In the genomic region with DNA sequence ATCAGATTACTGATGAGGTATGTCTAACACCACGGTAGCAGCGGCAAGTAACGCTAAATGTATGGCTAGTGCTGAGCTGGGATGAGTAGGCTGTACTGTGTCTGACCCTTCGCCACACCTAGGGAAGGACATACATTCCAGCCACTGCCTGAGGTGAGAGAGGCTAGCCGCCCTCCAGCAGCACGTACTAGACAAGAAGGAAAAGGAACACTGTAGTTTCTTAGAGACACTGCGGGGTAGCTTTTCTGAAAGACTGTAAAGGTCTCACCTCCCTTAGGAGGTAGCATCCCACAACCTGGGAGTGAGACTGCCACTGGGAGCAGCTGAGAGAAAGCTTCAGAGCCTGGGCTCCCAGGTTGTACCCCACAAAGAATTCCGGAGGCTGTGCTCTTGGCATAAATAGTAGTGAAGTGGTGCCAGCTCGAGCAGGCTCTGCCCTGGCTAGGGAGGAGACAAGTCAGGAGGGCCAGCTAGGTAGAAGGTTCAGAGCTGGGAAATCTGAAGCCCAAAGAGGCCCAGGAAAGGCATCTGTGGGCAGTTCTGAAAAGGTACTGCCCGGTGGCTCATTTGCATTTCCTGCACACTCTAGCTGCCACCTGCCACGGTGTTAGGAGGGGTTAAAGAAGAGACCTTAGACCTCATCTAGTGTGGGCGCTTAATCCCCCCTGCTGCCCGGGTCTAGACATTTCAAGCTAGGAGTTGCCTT, we compare ENCODE assay signal across 7 mouse cellular contexts. TPM values are rescaled to one million over a fixed set of nuclear protein-coding genes. Genes with fewer than 3 reads are reported as not detected.
A peak's percentile ranks its signal among the peaks of the same experiment; 100 is the strongest.
DNase-seq lines count a peak whose midpoint lies in the region; ATAC-seq and TF ChIP-seq lines count a peak whose summit lies in the region.

No protein-coding gene starts in this region.

- 57% methylated on average over 13 of the region's 13 CpGs for WGBS in forebrain, embryonic 10.5 days
- 28% methylated on average over 13 of the region's 13 CpGs for WGBS in liver, embryonic 14.5 days (ENCODE audit: insufficient replicate concordance)
- 49% methylated on average over 13 of the region's 13 CpGs for WGBS in olfactory bulb, adult 2 months

- peak overlapping the region; percentile 62 for H3K4me3 ChIP-seq in forebrain, embryonic 10.5 days
- H3K4me3 ChIP-seq in liver, embryonic 14.5 days (ENCODE audit: insufficient read depth in 1 of 2, low read depth in 2 of 2, low read length in 2 of 2) = peak overlapping the region; percentile 92 to 98
- peak overlapping the region; percentile 8; the same call in 1 of the 2 replicates for H3K4me3 ChIP-seq in olfactory bulb, adult 2 months (ENCODE audit: insufficient read depth, low read depth, low read length)

- H3K27me3 ChIP-seq in forebrain, embryonic 10.5 days (ENCODE audit: poor library complexity, severe bottlenecking) = no peaks in the 10 kb centered on the region
- no peaks in the 10 kb centered on the region for H3K27me3 ChIP-seq in liver, embryonic 14.5 days (ENCODE audit: control insufficient read depth, insufficient read depth, low read length)

- peak; percentile 54 for DNase-seq in NIH3T3 (ENCODE audit: low read depth)
- DNase-seq in forebrain, embryonic 10.5 days (ENCODE audit: extremely low spot score, low spot score) = no peak
- DNase-seq in liver, embryonic 14.5 days (ENCODE audit: low read depth in 3 of 3, low spot score in 3 of 3) = no peak
- no peak for DNase-seq in layer of hippocampus, adult 18-20 months (ENCODE audit: low spot score in 2 of 2)

- H3K4me1 ChIP-seq in forebrain, embryonic 10.5 days = peaks cover 59% of the 10 kb centered on the region
- peaks cover 17 to 37% of the 10 kb centered on the region in 2 experiments for H3K4me1 ChIP-seq in liver, embryonic 14.5 days (replicated peaks; ENCODE audit: control insufficient read depth in 2 of 2, insufficient read depth in 2 of 2, low read length in 1 of 2)
- peaks cover 20% of the 10 kb centered on the region for H3K4me1 ChIP-seq in olfactory bulb, adult 2 months (ENCODE audit: control insufficient read depth, insufficient read depth, low read length)

- no peak for TF ChIP-seq EP300 in liver, embryonic 14.5 days (IDR thresholded peaks at IDR 0.05; ENCODE audit: low read depth)

- peak overlapping the region; percentile 87 for H3K4me2 ChIP-seq in liver, embryonic 14.5 days (ENCODE audit: low read depth)

- TF ChIP-seq CTCF in liver, embryonic 14.5 days (IDR thresholded peaks at IDR 0.05; ENCODE audit: low read depth) = peak; percentile 15; the same call in 1 of the 2 replicates
- TF ChIP-seq CTCF in olfactory bulb, adult 2 months (IDR thresholded peaks at IDR 0.05; ENCODE audit: insufficient read depth, low read depth, low read length) = peak; percentile 22; the same call in 1 of the 2 replicates

- peak overlapping the region; percentile 90 for H3K27ac ChIP-seq in forebrain, embryonic 10.5 days
- H3K27ac ChIP-seq in liver, embryonic 14.5 days = peak overlapping the region; percentile 98
- no peak overlapping the region for H3K27ac ChIP-seq in olfactory bulb, adult 2 months (ENCODE audit: insufficient read depth, low read depth, low read length)

- peak; percentile 30 for ATAC-seq in CD4-positive, CD25-positive, alpha-beta regulatory T cell, adult 4 months
- peak; percentile 30 for ATAC-seq in inflammation-experienced regulatory T-cells, adult 6 months
- ATAC-seq in liver, embryonic 14.5 days (ENCODE audit: insufficient read depth) = no peak

- peak overlapping the region; percentile 100 for H3K9ac ChIP-seq in liver, embryonic 14.5 days (replicated peaks)

- H3K9me3 ChIP-seq in forebrain, embryonic 10.5 days = no peaks in the 10 kb centered on the region
- H3K9me3 ChIP-seq in liver, embryonic 14.5 days (ENCODE audit: control insufficient read depth, low read length) = no peaks in the 10 kb centered on the region

- peaks cover 27% of the 10 kb centered on the region for H3K36me3 ChIP-seq in forebrain, embryonic 10.5 days (replicated peaks)
- H3K36me3 ChIP-seq in liver, embryonic 14.5 days (replicated peaks; ENCODE audit: control insufficient read depth, insufficient read depth, low read depth) = peaks cover 30% of the 10 kb centered on the region

- TF ChIP-seq POLR2A in olfactory bulb, adult 2 months (IDR thresholded peaks at IDR 0.05; ENCODE audit: insufficient read depth, low read depth, low read length) = no peak

RNA-seq across cellular contexts. Expression of a gene that starts 1.1 kb away (rescaled TPM):
- 10 to 100 TPM; 57.8 to 78.7 TPM for polyA plus RNA-seq in CD4-positive, CD25-positive, alpha-beta regulatory T cell, adult 4 months (2017; shearing (Covaris generic))
- 125 and 127 TPM in 2 replicates for polyA plus RNA-seq in forebrain, embryonic 10.5 days (2016; fragmentation: Nextera tagmentation; extraction: Ambion mirVana)
- polyA plus RNA-seq in inflammation-experienced regulatory T-cells, adult 6 months (2017; shearing (Covaris generic)) = 10 to 100 TPM; 75.5 to 92.5 (median 76.8) TPM
- 296 and 338 TPM in 2 replicates for polyA plus RNA-seq in liver, embryonic 14.5 days (2012; rRNA removed)
- polyA plus RNA-seq in liver, embryonic 14.5 days (2014; fragmentation: Nextera tagmentation; extraction: Ambion mirVana) = 629 and 675 TPM in 2 replicates
- polyA plus RNA-seq in olfactory bulb, adult 2 months (2012; ENCODE audit: insufficient read depth, insufficient read length, low replicate concordance, missing spikeins) = not detected in 2 replicates
- 10 to 100 TPM; 31.5 to 33.7 TPM for total RNA-seq in layer of hippocampus, adult 18-20 months (2021)

RNA-seq across cellular contexts. Expression of a gene that starts 6.3 kb away (rescaled TPM):
- 10 to 100 TPM; 27.5 to 27.7 TPM for polyA plus RNA-seq in CD4-positive, CD25-positive, alpha-beta regulatory T cell, adult 4 months (2017; shearing (Covaris generic))
- polyA plus RNA-seq in forebrain, embryonic 10.5 days (2016; fragmentation: Nextera tagmentation; extraction: Ambion mirVana) = 145 and 147 TPM in 2 replicates
- 10 to 100 TPM; 28.8 to 36.2 (median 36.2) TPM for polyA plus RNA-seq in inflammation-experienced regulatory T-cells, adult 6 months (2017; shearing (Covaris generic))
- 24.3 and 37.4 TPM in 2 replicates for polyA plus RNA-seq in liver, embryonic 14.5 days (2012; rRNA removed)
- 54.7 and 59.8 TPM in 2 replicates for polyA plus RNA-seq in liver, embryonic 14.5 days (2014; fragmentation: Nextera tagmentation; extraction: Ambion mirVana)
- polyA plus RNA-seq in olfactory bulb, adult 2 months (2012; ENCODE audit: insufficient read depth, insufficient read length, low replicate concordance, missing spikeins) = not detected in 2 replicates
- total RNA-seq in layer of hippocampus, adult 18-20 months (2021) = 10 to 100 TPM; 26.4 to 26.9 TPM

RNA-seq across cellular contexts. Expression of a gene that starts 6.6 kb away (rescaled TPM):
- not detected for polyA plus RNA-seq in CD4-positive, CD25-positive, alpha-beta regulatory T cell, adult 4 months (2017; shearing (Covaris generic))
- polyA plus RNA-seq in forebrain, embryonic 10.5 days (2016; fragmentation: Nextera tagmentation; extraction: Ambion mirVana) = 1.3 and 1.5 TPM in 2 replicates
- polyA plus RNA-seq in inflammation-experienced regulatory T-cells, adult 6 months (2017; shearing (Covaris generic)) = under 1 TPM in 2 of 3 experiments, not detected in 1; 0.40 to 0.44 TPM
- polyA plus RNA-seq in liver, embryonic 14.5 days (2012; rRNA removed) = 0.10 and 0.12 TPM in 2 replicates
- 0.08 and 0.20 TPM in 2 replicates for polyA plus RNA-seq in liver, embryonic 14.5 days (2014; fragmentation: Nextera tagmentation; extraction: Ambion mirVana)
- polyA plus RNA-seq in olfactory bulb, adult 2 months (2012; ENCODE audit: insufficient read depth, insufficient read length, low replicate concordance, missing spikeins) = not detected in 2 replicates
- total RNA-seq in layer of hippocampus, adult 18-20 months (2021) = under 1 TPM; 0.52 to 0.53 TPM

RNA-seq across cellular contexts. Expression of a gene that starts 15.3 kb away (rescaled TPM):
- 1 to 10 TPM in 1 of 2 experiments, under 1 TPM in 1; 0.81 to 1.3 TPM for polyA plus RNA-seq in CD4-positive, CD25-positive, alpha-beta regulatory T cell, adult 4 months (2017; shearing (Covaris generic))
- polyA plus RNA-seq in forebrain, embryonic 10.5 days (2016; fragmentation: Nextera tagmentation; extraction: Ambion mirVana) = 10.3 and 11.2 TPM in 2 replicates
- polyA plus RNA-seq in inflammation-experienced regulatory T-cells, adult 6 months (2017; shearing (Covaris generic)) = 1 to 10 TPM; 1.6 to 2.0 (median 1.8) TPM
- 3.6 and 4.2 TPM in 2 replicates for polyA plus RNA-seq in liver, embryonic 14.5 days (2012; rRNA removed)
- polyA plus RNA-seq in liver, embryonic 14.5 days (2014; fragmentation: Nextera tagmentation; extraction: Ambion mirVana) = 6.4 and 9.1 TPM in 2 replicates
- not detected in 2 replicates for polyA plus RNA-seq in olfactory bulb, adult 2 months (2012; ENCODE audit: insufficient read depth, insufficient read length, low replicate concordance, missing spikeins)
- 10 to 100 TPM in 1 of 2 experiments, 1 to 10 TPM in 1; 9.3 to 11.1 TPM for total RNA-seq in layer of hippocampus, adult 18-20 months (2021)

RNA-seq across cellular contexts. Expression of a gene that starts 38.7 kb away (rescaled TPM):
- 1 to 10 TPM in 1 of 2 experiments, under 1 TPM in 1; 0.73 to 1.5 TPM for polyA plus RNA-seq in CD4-positive, CD25-positive, alpha-beta regulatory T cell, adult 4 months (2017; shearing (Covaris generic))
- polyA plus RNA-seq in forebrain, embryonic 10.5 days (2016; fragmentation: Nextera tagmentation; extraction: Ambion mirVana) = 1.1 and 1.4 TPM in 2 replicates
- 1 to 10 TPM; 1.3 to 3.2 (median 1.9) TPM for polyA plus RNA-seq in inflammation-experienced regulatory T-cells, adult 6 months (2017; shearing (Covaris generic))
- polyA plus RNA-seq in liver, embryonic 14.5 days (2012; rRNA removed) = 0.19 and 0.25 TPM in 2 replicates
- 0.17 and 0.23 TPM in 2 replicates for polyA plus RNA-seq in liver, embryonic 14.5 days (2014; fragmentation: Nextera tagmentation; extraction: Ambion mirVana)
- not detected in 2 replicates for polyA plus RNA-seq in olfactory bulb, adult 2 months (2012; ENCODE audit: insufficient read depth, insufficient read length, low replicate concordance, missing spikeins)
- total RNA-seq in layer of hippocampus, adult 18-20 months (2021) = under 1 TPM; 0.25 to 0.72 TPM

Comparison
In these comparisons a context has a peak if more than half of its experiments do, and no peak if none do; other contexts are left out.
1. H3K4me3 ChIP-seq: peak in every context shown above with its lines; median percentile 95 in liver, embryonic 14.5 days; 62 in forebrain, embryonic 10.5 days; 8 in olfactory bulb, adult 2 months.
2. RNA of a gene that starts 1.1 kb away (polyA plus RNA-seq): 296 to 675 TPM in liver, embryonic 14.5 days, 125 to 127 TPM in forebrain, embryonic 10.5 days, 57.8 to 78.7 TPM in CD4-positive, CD25-positive, alpha-beta regulatory T cell, adult 4 months and 75.5 to 92.5 TPM in inflammation-experienced regulatory T-cells, adult 6 months; not detected in olfactory bulb, adult 2 months; every median in the first group is over 10 times any median in the second.